Mouse (Mus musculus) macrophage (primary cell): Measurements from ENCODE around the gene Dnah3. TPM values are rescaled to one million over a fixed set of nuclear protein-coding genes. Genes with fewer than 3 reads are reported as not detected.
A peak's percentile ranks its signal among the peaks of the same experiment; 100 is the strongest.

Experiments used
- H3K27ac ChIP-seq: fragments of 350-480 bp; formaldehyde crosslinking; 2 replicates; pipeline ENCODE4 v1.9.0; 2021
- H3K36me3 ChIP-seq: fragments of 350-480 bp; formaldehyde crosslinking; 2 replicates; pipeline ENCODE4 v1.9.0; 2021; ENCODE audit errors: inconsistent target
- H3K4me3 ChIP-seq: fragments of 350-480 bp; formaldehyde crosslinking; 2 replicates; pipeline ENCODE4 v1.9.0; 2021; ENCODE audit errors: inconsistent target
- H3K79me2 ChIP-seq: fragments of 350-480 bp; formaldehyde crosslinking; 2 replicates; pipeline ENCODE4 v1.9.0; 2021; ENCODE audit errors: inconsistent target
- WGBS: methylation state at CpG from one replicate; pipeline ENCODE4 v1.1.7; 2026; ENCODE audit warnings: inconsistent platforms; ENCODE audit not compliant: missing documents; 5-methylcytosine and 5-hydroxymethylcytosine counted together
- polyA plus RNA-seq: library from polyadenylated mRNA; stranded (reverse); fragments of 250-400 nt; gene quantifications from 3 replicates; pipeline ENCODE4 v1.2.4, GENCODE M21; 2018; ENCODE audit warnings: inconsistent platforms
- total RNA-seq, 78 experiments: library from RNA; depleted of rRNA; stranded (reverse); fragments of 250-400 nt; gene quantifications; 1 replicate in 9 of 78; 2 replicates in 24 of 78; 3 replicates in 43 of 78; 4 replicates in 2 of 78; pipeline ENCODE4 v1.2.4; 2018; ENCODE audit warnings: inconsistent platforms in 56 of 78

Dnah3 gene
- total RNA-seq (2018; cell fraction: chromatin; rRNA removed) = not detected
- not detected for total RNA-seq (2018; cell fraction: cytosol; rRNA removed)
- total RNA-seq (2018; cell fraction: nucleus; rRNA removed) = not detected
- not detected in 3 replicates for polyA plus RNA-seq

DNA sequence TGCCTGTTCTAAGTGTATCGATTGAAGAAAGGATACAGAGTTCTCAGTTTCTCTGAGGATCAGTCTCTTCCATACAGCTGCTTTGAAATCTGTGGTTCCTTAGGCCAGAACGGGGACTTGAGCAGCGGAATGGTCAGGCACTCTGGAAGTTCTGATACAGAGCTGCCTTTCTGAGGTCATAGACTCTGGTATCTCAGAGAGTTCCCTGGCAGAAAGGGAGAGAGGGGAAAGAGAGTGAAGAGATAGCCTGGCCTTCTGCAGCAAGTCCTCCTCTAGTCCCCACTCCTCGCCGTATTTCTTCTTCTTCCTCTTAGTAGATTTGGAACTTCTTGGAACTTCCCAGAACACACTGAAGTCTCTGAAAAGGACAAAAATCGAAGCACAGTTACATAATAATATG lies at the start of gene Dnah3:
TSS of gene Dnah3 (minus strand) at position 101 of the 400 bp plus-strand sequence.
- 88% methylated on average over 6 of the region's 6 CpGs for WGBS
- Histone ChIP-seq H3K79me2 (no peaks in the 10 kb centered on the region), H3K36me3 (no peaks in the 10 kb centered on the region), H3K27ac (no peak within 1 kb of the TSS), H3K4me3 (no peak within 1 kb of the TSS)

DNA sequence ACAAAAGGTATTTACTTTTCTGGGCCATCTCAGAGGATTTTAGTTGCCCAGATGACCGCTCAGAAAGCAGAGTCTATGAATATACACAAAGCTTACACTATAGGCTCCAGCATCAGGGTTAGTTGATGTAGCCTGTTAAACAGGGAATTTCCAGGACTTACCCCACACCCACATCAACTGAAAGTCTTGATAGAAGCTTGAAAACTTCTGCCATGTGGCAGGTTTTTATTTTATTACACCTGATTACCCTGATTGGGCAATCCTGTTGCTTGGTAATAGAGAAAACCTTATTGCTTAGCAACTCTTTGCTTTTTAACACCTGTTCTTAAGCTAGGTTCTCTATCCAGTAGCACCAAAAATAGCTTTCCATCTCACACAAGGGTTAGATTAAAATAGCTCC lies 47.7 kb upstream of the Dnah3 start:
- no peaks in the 10 kb centered on the region for H3K79me2 ChIP-seq
- no peaks in the 10 kb centered on the region for H3K36me3 ChIP-seq
- WGBS = 100% methylated on average over 1 of the region's 1 CpGs
- no peak overlapping the region for H3K27ac ChIP-seq
- no peak overlapping the region for H3K4me3 ChIP-seq

DNA sequence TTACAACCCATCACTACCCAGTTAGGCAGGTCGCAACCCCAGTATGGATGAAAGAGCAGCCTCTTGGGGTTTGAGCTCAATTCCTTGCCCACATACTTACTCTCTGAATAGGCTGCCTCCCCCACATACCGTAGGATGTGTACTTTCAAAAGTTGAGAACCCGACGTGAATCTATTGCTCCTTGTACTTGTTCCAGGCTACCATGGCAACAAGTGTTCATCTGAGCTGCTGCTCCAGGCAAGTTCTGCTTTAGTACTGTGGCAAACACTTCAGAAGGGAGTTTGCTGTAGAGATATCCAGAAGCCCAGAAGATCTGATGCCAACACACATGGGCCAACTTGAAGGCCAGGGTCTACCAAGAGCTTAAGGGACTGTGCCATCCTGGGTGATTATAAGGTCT lies 33.9 kb upstream of the Dnah3 start:
- 81% methylated on average over 4 of the region's 4 CpGs for WGBS
- Histone ChIP-seq H3K36me3 (no peaks in the 10 kb centered on the region), H3K4me3 (no peak overlapping the region), H3K79me2 (no peaks in the 10 kb centered on the region), H3K27ac (no peak overlapping the region)

DNA sequence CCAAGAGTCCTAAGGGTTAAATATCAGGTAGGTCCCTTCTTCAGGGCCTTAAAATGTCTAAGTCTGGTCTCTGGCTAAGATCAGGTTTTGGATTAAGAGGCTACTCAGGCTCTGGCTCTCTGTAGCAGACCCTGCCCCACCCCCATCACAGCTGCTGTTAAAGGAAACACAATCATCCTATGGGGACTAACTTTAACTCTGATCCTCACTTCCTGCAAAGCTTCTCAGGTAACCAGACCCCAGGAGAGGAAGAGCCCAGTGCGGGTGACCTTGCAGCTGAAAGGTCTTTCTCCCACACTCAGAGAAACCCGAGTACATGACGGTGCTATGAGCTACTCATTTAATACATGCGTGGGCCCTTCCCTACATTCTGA lies 32.6 kb upstream of the Dnah3 start:
- no peaks in the 10 kb centered on the region for H3K79me2 ChIP-seq
- no peak overlapping the region for H3K4me3 ChIP-seq
- H3K36me3 ChIP-seq = no peaks in the 10 kb centered on the region
- H3K27ac ChIP-seq = no peak overlapping the region
- 66% methylated on average over 4 of the region's 4 CpGs for WGBS

DNA sequence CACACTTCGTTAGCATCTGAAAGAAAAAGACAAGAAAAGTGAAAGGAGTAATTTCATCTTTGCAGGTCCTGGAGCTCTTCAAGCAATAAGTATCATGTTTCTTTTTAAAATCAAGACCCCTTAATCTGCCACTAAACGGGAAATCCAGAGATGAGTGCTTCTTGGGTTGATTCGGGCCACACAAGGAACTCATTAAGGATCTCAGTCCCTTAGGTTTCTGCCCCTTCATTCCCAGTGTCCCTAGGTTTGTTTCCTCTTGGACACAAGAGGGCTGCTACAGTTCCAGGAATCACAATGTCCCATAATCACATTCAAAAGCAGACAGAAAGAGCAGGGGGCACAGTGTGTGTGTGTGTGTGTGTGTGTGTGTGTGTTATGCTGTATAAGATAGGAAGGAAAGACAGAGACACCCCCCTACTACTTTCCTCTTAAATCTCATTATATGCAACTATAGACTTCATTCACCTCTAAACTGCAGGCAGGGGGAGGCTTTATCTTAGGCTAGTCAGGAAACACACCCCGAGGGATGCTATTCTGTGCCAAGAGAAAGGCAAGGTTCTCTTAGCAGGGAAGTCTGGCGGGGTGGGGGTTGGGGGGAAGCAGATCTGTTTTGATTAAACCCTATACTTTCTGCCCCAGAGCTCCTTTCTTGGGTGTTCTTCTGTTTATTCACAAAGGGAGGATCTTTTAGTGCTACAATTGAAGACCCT lies 32.1 kb upstream of the Dnah3 start:
- Histone ChIP-seq H3K36me3 (no peaks in the 10 kb centered on the region), H3K27ac (no peak overlapping the region), H3K79me2 (no peaks in the 10 kb centered on the region), H3K4me3 (no peak overlapping the region)
- 55% methylated on average over 5 of the region's 5 CpGs for WGBS

DNA sequence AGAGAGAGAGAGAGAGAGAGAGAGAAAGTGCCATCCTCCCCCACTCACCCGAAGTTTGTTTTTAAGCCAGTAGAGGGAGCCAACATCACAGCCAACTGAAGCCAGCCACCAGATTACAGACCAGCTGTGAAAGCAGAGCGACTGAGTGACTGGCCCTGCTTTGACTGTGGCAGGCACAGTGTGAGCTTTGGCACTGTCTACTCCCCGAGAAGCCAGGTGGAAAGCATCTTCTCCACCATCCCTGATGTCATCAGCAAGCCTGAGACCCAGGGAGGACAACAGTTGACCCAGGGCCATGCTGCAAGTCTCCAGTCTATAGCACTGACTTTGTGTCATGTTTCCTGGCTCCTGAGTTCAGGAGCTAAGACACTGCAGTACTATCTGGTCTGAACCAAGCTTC lies 29.8 kb upstream of the Dnah3 start:
- Histone ChIP-seq H3K4me3 (no peak overlapping the region), H3K27ac (no peak overlapping the region), H3K79me2 (no peaks in the 10 kb centered on the region), H3K36me3 (peaks cover 6% of the 10 kb centered on the region)
- WGBS = 6% methylated on average over 3 of the region's 3 CpGs

DNA sequence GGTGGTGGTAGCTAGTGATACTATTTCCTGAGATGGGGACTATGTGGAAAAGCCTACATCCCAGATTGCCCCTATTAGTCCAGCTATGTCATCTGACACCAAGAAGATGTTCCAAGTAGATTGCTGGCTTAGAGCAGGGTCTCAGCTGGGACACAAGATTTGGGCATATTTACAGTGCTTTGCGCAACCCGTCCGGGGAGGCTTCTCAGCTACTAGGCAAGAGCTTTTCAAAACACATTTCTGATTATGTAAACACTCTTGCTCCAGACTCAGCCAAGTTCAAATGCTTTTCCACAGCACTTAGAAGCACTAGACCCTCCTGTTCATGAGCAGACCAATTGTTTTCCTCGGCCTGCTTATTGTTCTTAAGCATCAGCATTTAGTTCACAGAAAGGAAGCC lies 28.7 kb upstream of the Dnah3 start:
- WGBS = 84% methylated on average over 4 of the region's 4 CpGs
- Histone ChIP-seq H3K4me3 (no peak overlapping the region), H3K36me3 (peaks cover 9% of the 10 kb centered on the region), H3K27ac (no peak overlapping the region), H3K79me2 (no peaks in the 10 kb centered on the region)

DNA sequence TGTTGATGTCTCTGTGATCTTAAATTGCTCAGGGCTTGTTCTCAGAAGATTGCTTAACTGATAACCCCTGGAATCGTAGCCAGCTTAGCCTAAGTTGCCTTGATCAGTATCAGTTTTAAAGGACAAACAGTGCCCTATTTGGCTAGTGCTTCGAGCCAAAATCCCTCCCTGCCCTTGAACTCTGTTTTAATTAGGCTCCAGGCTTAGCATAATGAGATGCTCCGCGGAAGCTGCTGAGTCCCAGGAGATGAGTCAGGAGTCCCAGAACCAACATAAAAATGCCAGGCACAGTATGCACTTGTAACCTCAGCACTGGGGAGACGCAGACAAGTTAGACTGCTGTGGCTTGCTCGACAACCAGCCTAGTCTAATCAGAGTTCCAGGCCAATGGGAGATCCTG lies 22.4 kb upstream of the Dnah3 start:
- no peak overlapping the region for H3K27ac ChIP-seq
- WGBS = 86% methylated on average over 6 of the region's 6 CpGs
- H3K36me3 ChIP-seq = peaks cover 15% of the 10 kb centered on the region
- H3K79me2 ChIP-seq = no peaks in the 10 kb centered on the region
- H3K4me3 ChIP-seq = no peak overlapping the region

DNA sequence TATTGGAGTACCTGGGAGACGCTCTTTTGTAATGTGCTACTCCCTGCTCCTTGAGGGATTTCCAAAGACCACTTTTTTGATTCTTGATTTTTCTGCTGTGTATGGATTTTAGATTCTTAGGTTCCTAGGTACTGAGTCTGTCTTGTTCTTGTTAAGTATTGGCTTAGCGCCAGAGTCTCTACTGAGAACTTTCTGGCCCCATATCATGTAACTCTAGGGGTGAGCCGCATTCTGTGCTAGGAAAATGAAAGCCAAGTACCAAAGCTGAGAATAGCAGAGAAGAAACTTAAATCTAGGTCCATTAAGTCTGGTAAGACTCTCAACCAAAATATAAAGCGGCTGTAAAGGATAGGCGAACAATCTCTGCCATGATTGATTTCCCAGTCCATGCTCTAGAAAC lies 21.9 kb upstream of the Dnah3 start:
- Histone ChIP-seq H3K36me3 (peaks cover 15% of the 10 kb centered on the region), H3K27ac (no peak overlapping the region), H3K79me2 (no peaks in the 10 kb centered on the region), H3K4me3 (no peak overlapping the region)
- WGBS = 96% methylated on average over 5 of the region's 5 CpGs

DNA sequence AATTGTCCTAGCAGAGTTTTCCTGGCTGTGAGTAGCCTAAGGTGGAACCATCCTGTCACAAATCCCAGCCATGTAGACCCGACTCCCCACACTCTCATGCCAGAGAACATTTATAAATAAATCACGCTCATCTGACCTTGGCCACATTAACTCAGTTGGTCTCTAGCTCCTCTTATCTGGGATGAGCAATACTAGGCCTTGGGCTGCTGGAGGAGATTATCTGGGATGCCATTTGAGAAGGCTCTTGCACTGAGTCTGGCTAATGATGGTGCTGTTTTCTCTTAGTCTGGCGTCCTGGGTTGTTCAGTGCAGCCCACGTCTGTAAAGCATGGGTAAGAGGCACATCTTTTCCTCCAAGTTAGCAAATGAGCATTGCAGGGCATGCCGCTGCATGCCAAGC lies 14.6 kb upstream of the Dnah3 start:
- 96% methylated on average over 5 of the region's 5 CpGs for WGBS
- H3K4me3 ChIP-seq = no peak overlapping the region
- H3K36me3 ChIP-seq = no peaks in the 10 kb centered on the region

DNA sequence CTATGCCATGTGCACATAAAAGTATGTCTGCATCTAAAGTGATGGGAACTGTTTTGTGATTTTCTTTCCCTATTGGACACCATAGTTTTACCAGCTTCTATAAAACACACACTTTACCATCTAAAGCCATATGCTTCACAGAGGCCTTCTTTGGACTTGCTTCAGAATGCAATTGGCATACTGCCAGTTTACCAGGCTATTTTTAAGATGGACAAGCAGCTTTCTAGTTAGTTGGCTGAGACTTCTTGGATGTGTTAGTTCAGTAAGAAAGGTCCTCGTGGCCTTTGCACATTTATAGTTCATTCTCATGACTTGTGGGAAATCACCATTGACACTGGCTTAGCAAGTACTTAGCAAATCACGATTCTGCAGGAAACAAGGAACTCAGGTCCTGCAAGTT lies 11.3 kb upstream of the Dnah3 start:
- Histone ChIP-seq H3K27ac (no peak overlapping the region), H3K4me3 (no peak overlapping the region), H3K79me2 (no peaks in the 10 kb centered on the region; the same call in 1 of the 2 replicates), H3K36me3 (no peaks in the 10 kb centered on the region)
- WGBS = 91% methylated on average over 2 of the region's 2 CpGs

More for the DNA sequence above, 14.6 kb upstream of the Dnah3 start:
- Histone ChIP-seq H3K79me2 (no peaks in the 10 kb centered on the region), H3K27ac (no peak overlapping the region)

DNA sequence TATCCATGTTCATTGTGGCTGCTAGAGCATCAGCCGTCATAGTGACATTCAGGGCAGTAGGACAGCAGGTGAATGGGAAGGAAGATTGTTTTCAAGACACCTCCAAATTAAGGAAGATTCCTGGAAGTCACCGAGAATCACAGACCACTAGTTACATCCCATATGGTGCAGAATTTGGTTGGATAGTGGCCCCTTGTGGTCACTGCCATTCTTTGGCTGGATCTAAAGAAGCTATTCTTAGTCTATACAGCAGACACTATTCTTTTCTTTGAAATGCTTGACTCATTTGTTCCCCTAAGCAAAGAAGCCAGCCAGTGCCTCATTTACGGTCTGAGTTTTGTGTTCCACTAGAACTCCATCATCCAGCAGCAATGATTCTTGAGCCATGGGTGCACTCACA lies 9.9 kb upstream of the Dnah3 start:
- Histone ChIP-seq H3K27ac (no peak overlapping the region), H3K36me3 (no peaks in the 10 kb centered on the region), H3K4me3 (no peak overlapping the region), H3K79me2 (no peaks in the 10 kb centered on the region; the same call in 1 of the 2 replicates)
- 97% methylated on average over 3 of the region's 3 CpGs for WGBS

DNA sequence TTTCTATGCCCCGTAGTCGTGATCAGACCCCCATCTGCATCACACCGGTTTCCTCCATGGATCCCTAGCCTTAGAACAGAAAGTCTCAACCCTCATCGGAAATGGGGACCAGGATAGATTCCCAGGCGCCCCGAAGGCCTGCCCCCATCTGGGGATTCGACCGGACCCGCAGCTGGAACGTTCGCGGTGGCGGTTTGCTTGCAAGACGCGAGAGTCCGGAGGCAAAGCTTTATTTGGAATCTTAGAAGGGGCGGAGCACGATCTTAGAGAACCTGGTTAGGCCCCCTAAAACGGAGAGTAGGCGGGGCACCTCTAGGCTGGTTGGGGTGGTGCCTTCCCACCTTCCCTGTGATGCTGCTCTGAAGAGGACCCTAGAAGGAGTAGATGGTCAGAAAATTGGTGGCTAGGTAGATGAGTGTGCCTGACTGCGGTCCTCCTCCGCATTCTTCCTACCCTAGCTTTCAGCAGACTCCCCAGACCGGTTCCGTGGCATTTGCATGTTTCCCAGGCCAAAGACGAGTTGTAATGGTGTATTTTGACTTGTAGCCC lies 8.0 kb upstream of the Dnah3 start:
- WGBS = 17% methylated on average over 25 of the region's 25 CpGs
- Histone ChIP-seq H3K27ac (no peak overlapping the region), H3K4me3 (peak overlapping the region; percentile 88)

DNA sequence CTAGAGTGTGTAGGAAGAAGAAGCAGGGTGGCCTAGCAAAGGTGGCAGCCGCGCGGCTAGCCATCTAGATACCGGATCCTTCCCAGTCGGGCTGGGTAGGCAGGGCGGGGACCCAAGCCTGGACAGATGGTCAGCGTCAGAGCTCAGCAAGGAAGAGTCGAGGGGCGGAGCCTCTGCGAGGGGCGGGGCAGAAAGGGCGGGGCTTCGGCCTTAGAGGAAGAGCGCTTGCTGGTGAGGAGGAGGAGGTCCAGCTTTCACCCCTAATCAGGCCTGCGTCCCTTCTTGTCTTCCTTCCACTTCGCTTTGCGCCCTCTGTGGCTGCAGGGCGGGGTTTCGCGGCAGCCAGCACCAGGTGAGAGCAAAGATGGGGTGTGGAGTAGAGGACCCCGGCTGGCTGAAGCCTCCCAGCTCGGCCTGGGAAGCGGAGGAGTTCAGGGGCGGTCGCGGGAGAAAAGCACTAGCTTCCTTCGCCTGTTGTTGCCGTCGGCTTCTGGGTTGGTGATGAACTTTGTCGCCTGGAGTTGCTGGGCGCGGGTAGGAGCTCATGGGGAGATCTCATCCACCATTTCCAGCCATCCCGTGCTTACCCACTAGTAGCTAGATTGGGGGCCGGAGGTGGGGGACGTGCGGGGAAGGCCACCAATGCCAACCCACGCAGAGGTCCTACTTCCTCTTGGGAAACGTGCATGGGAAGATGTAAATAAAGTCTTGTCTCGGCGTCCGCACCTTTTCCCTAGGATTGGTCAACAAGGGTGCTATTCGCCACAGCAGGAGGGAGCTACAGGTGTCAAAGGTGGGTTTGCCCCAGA lies 7.3 kb upstream of the Dnah3 start, which contains the start of gene Tmem159:
TSS of gene Tmem159 (plus strand) at position 190 of the 809 bp plus-strand sequence.
- WGBS = 1% methylated on average over 42 of the region's 42 CpGs
- Histone ChIP-seq H3K36me3 (no peaks in the 10 kb centered on the region), H3K27ac (no peak within 1 kb of the TSS; the same call in 1 of the 2 replicates), H3K4me3 (peak within 1 kb of the TSS; percentile 88), H3K79me2 (no peaks in the 10 kb centered on the region; the same call in 1 of the 2 replicates)

More for the DNA sequence above, 8.0 kb upstream of the Dnah3 start:
- H3K36me3 ChIP-seq = no peaks in the 10 kb centered on the region
- no peaks in the 10 kb centered on the region; the same call in 1 of the 2 replicates for H3K79me2 ChIP-seq

DNA sequence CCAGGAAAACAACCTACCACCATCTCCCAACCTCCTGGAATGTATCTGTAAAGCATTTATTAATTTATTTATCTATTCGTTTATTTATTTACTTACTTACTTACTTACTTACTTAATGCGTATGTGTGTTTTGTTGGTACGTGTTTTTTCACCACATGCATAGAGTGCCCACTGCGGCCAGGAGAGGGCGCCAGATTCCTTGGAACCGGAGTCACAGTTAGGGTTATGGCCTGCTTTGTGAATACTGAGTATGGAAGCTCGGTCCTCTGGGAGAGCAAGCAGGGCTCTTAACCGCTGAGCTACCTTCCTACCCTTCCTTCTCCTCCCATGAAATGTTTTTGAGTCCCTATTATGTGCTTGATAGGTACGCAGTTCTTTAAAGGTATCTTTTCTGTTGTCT lies 3.3 kb upstream of the Dnah3 start:
- Histone ChIP-seq H3K4me3 (no peak overlapping the region), H3K79me2 (no peaks in the 10 kb centered on the region; the same call in 1 of the 2 replicates), H3K36me3 (no peaks in the 10 kb centered on the region), H3K27ac (no peak overlapping the region)
- WGBS = 40% methylated on average over 8 of the region's 9 CpGs
